Mouse (Mus musculus) ES-E14 (cell line): ENCODE measurements around the gene Epb41l4b.

Experiments used
- CHD2 ChIP-seq: IDR thresholded peaks from 2 replicates; pipeline ENCODE4 v1.6.1; 2014; ENCODE audit warnings: mild to moderate bottlenecking, low read depth, low read length, inconsistent platforms
- MAFK ChIP-seq: IDR thresholded peaks from 2 replicates; pipeline ENCODE4 v1.6.1; 2014; ENCODE audit warnings: mild to moderate bottlenecking, low read depth, low read length, inconsistent platforms; ENCODE audit not compliant: insufficient read depth

GRCm38 (mm10) chr4:57109543-57109942 is 33.7 kb downstream of the Epb41l4b start:
- TF ChIP-seq CHD2 (no peak), MAFK (no peak)
